Mouse (Mus musculus): Measurements from ENCODE around the gene Mum1l1.
"Not testable (repeated sequence)": the region's sequence is repeated elsewhere in the genome, so short reads cannot be mapped to it uniquely, and the experiment has no call there.

Mum1l1 gene

GRCm38 (mm10) chrX:139209829-139210225 is at the start of gene Mum1l1:
TSS of gene Mum1l1 (plus strand) at chrX:139210042.
- DNase-seq, result peak; percentile 20

DNA sequence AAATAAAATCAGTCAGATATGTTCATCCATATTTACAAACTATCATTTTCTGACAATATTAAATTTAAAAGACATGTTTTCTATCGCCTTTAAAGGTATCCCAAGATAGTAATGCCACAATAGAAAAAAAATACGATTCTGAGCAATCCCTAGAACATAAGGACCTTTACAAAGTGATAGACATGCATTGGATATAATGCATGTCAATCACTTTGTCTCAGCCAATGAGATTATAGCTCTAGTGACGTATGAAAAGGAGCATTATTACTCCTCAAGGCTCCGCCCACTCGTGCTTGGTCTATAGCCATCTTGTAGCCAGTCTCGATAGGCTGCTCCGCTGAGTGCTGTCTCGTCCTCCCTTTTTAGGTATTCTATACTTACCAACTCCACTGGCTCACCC is 30.9 kb upstream of the Mum1l1 start, which contains the start of gene 4933428M09Rik:
Gene 4933428M09Rik (plus strand): TSS at position 301 of the 400 bp plus-strand sequence.
- DNase-seq, result no peak

DNA sequence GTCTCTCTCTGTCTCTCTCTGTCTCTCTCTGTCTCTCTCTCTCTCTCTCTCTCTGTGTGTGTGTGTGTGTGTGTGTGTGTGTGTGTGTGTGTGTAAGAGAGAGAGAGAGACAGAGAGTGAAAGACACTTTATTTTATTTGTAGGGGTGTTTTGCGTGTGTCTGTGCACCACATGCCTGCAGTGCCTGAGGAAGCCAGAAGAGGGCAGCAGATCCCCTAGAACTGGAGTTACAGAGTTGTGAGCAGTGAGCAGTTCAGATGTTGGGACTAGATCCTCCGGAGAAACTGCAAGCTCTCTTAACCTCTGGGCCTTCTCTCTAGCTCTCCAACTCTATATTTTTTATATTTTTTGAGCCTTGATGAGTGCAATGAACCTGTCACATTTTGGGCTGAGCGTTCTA is 18.3 kb upstream of the Mum1l1 start:
- not testable (repeated sequence) for DNase-seq

DNA sequence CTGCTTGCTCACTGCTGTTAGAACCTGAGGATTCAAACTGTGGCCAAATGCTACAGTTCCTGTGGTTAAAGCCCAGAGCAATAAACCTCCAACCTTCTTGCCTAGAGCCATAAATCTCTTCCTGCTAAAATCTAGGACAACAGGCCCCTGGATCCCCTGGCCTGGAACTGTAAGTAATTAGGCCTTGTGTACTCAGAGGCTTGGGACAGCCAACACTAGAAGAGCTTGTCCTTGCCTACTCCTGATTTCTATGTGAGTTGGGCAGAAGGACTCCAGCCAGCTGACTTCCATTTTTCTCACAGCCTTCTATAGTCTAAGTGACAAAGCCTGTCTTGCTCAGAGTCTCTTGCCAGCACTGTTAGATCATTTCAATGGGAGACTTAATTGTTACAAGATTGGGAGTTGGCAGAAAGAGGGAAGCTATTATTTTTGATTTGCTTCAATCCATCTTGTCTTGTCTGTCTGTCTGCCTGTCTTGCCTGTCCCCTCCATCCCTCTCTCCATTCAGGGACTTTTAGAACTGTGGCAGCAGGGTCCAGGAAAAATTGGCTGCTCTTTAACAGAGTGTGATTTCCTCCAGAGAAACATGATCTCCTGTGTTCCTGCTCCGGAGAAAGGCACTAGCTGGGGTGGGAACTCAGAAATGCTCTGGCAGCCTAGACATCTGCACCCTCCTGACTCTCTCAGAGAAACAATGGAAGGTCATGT is 15.1 kb upstream of the Mum1l1 start:
- DNase-seq, result no peak

- not testable (repeated sequence) for DNase-seq
Observed at GRCm38 (mm10) chrX:139209191-139209828, 532 bp upstream of the Mum1l1 start.

- no peak for DNase-seq
Observed at GRCm38 (mm10) chrX:139214765-139215164, 4.9 kb downstream of the Mum1l1 start.

DNA sequence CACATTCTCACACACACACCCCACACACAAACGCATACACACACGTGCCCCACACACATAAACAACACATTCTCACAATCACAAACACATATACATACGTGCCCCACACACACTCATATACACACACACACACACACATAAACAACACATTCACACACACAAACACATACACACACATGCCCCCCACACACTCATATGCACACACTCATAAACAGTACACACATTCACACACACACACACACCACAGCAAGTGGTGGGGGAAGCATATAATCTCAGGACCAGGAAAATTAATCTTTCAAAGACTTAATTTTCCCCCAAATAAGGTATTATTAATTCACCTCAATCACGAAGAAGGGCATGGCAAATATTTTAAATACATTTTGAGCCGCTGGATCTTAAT is 6.6 kb downstream of the Mum1l1 start:
- no peak for DNase-seq

DNA sequence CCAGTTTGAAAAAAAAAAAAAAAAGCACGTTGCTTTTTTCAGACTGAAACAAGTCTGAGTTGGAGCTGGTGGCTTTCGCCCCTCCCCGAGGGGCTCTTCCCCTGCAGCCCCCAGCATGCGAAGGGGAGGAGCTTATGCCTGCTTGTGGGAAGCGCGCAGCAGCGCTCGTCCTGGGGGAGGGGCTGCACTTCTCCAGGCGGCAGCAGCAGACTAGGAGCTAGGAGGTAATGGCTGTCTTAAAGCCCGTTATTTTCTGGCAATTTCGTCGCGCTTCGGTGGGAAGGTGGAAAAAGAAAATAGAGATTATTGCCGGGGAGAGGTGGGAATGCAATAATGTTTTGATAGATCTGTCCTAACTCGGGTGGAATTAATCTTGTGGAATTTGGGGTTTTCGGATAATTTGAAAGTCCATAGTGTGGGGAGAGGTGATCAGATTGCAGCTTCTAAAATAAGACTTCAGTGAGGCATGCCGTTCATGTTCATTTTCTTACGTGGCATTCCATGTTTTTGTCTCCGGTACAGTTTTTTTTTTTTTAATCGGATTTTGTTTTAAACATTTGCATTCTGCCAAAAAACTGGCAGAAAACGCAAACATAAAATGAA is 7.2 kb downstream of the Mum1l1 start:
- DNase-seq, result peak; percentile 56

DNA sequence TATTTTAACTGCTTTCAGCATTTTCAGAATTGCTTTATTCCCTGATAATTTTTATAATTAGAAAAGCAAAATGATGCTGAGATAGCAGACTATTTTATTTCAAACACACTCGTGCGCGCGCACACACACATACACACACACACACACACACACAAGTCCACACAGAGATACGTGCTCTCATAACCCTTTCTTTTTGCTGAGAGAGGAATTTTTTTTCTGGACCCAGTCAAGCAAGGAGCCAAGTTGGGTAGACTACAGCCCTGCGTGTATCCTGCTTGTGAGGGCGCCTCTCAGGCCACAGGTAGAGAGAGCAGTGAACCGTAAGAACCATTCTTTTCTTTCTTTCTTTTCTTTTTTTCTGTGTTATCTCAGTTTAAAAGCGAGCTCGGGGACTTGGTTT is 7.9 kb downstream of the Mum1l1 start:
- no peak for DNase-seq

DNA sequence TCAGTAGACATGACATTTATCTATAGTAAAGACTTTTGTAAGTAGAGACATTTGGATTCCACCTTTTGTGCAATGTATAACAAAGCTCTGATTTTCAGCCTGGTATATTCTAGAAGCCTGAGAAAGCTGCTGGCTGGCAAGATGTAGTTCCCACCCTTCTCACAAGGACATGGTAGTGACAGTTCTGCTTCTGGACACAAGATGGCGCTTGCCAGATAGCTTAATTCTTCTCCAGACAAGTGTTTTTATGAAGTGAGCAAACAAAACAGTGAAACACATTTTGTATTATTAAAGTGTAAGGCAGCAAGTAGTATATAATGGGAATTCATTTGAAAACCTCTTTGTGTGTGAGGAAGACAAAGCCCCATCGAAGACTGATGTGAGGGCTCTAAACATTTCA is 9.2 kb downstream of the Mum1l1 start:
- peak; percentile 47 for DNase-seq

- DNase-seq, result no peak
Observed at GRCm38 (mm10) chrX:139220830-139221229, 11.0 kb downstream of the Mum1l1 start.

- no peak for DNase-seq
Observed at GRCm38 (mm10) chrX:139221893-139222292, 12.1 kb downstream of the Mum1l1 start.

DNA sequence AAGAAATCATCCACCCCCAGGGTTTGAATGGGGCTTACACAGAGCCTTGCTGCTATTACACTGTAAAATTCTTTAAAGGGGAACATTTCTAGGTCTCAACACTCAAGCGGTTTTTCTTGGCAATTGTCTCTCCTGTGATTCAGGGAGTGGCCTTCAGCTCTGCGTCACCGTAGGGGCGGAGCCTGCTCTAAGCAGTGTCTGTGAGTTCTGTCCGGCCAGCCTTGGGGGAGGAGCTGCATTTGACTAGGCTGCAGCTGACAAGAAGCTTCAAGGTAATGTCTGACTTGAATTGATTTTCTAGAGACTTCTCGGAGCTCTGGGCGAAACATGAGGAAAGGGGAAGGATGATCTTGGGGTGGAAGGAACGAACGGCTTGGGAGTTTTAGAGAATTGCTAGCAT is 21.3 kb downstream of the Mum1l1 start:
- peak; percentile 16 for DNase-seq

DNA sequence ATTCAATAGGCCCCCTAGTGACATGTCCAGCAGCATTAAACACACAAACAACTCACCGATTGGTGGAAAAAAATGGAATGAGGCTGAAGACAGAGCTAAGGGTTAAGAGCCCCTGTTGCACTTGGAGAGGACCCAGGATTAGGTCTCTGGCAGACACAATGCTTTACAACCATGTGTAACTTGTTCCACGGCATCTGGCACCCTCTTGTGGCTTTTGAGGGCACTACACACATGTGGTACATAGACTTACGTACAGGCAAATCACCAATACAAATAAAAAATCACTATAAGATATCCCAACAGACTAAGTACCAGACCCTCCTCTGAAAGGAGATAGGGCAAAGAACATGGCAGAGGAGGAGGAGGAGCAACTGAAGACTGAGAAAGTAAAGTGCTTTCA is 37.5 kb downstream of the Mum1l1 start:
- no peak for DNase-seq

DNA sequence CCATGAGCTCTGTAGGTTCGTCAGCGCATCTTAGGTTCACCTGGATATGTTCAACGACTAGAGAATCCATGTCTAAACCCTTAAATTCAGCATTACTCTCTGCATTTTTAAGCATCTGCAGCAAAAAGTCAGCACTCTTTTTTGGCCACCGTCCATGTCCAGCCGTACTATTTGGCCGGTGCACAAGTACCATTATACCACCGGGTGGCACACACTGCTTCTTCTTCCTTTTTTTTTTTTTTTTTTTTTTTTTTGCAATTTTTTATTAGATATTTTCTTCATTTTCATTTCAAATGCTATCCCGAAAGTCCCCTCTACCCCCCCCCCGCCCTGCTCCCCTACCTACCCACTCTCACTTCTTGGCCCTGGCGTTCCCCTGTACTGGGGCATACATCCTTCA is 47.2 kb downstream of the Mum1l1 start:
- DNase-seq, result no peak

- no peak for DNase-seq
Observed at GRCm38 (mm10) chrX:139281966-139282365, 72.1 kb downstream of the Mum1l1 start.

Measured in right cerebral cortex, postnatal 14 days (tissue).